Mouse (Mus musculus) testis, adult 2 months (tissue): ENCODE results near the gene Mrgpra2a.

Source experiments
- CTCF ChIP-seq: fragments of 200-500 bp; IDR thresholded peaks from 2 replicates; pipeline ENCODE4 v1.5.1; 2012; ENCODE audit warnings: low read depth, mild to moderate bottlenecking, inconsistent platforms, low read length, moderate library complexity; ENCODE audit not compliant: control insufficient read depth, insufficient read depth, insufficient replicate concordance
- POLR2A ChIP-seq: fragments of 200-500 bp; IDR thresholded peaks from 2 replicates; pipeline ENCODE4 v1.6.1; 2012; ENCODE audit warnings: low read depth, mild to moderate bottlenecking, inconsistent platforms, low read length, moderate library complexity; ENCODE audit not compliant: control insufficient read depth

DNA sequence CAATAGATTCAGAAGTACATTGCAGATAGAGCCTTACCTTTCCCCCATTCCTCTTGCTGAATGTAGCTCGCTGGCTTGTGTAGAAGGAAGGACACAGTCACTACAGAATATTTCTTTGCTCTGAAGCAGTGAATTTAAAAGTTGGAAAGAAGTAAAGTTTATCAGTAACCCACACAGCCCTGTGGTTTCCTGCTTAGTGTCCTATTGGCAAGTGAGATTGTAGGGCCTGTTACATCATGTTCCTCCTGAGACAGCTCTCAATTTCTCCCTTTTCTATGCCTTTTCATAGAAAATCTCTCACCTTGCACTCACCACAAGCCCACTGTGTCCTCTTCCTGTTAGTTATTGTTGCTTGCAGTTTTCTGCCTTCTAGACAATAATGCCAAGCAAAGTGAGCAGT lies 42.4 kb downstream of the Mrgpra2a start:
- TF ChIP-seq CTCF: no peak
- TF ChIP-seq POLR2A: no peak
